Mouse (Mus musculus): Measurements from ENCODE around the gene Rnaseh2a. TPM values are rescaled to one million over a fixed set of nuclear protein-coding genes. Genes with fewer than 3 reads are reported as not detected.

Rnaseh2a gene
- total and polyA plus RNA-seq, 2 experiments = 17.1 to 28.3 TPM

DNA sequence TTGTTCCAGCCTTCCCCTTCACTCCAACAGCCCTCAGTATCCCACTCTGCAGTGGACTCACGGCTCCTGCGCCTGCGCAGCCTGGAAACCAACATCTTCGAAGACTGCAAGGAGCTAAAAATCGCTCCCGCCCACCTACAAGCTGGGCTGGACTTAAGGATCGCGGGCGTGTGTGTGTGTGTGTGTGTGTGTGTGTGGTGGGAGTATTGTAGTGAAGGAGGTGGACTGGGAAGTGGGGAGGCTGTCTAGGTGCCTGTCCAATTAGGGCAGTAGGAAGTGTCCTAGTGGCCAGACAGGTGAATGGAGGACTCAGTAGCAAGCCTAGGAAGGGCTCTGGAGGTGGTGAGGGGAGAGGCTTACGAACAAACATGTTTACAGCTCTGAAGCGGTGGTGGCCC lies 24.3 kb downstream of the Rnaseh2a start:
- peaks cover 19% of the 10 kb centered on the region for H3K27me3 ChIP-seq (ENCODE audit: control insufficient read depth, insufficient read depth, low read length)
- WGBS = 15% methylated on average over 11 of the region's 11 CpGs
- H3K79me2 ChIP-seq (ENCODE audit: control insufficient read depth, insufficient read depth, low read length) = no peaks in the 10 kb centered on the region
- no peak for DNase-seq (ENCODE audit: extremely low read depth, low read depth, low spot score)
- H3K27ac ChIP-seq (replicated peaks; ENCODE audit: insufficient read depth, low read depth, low read length) = no peak overlapping the region
- no peak overlapping the region for H3K4me3 ChIP-seq (ENCODE audit: insufficient read depth, low read depth, low read length)
- H3K36me3 ChIP-seq (ENCODE audit: control insufficient read depth, insufficient read depth, low read length) = no peaks in the 10 kb centered on the region
- H3K4me1 ChIP-seq (ENCODE audit: control insufficient read depth, insufficient read depth, low read length) = peaks cover 3% of the 10 kb centered on the region; the same call in 1 of the 2 replicates
- TF ChIP-seq POLR2A (IDR thresholded peaks at IDR 0.05; ENCODE audit: extremely low read depth, insufficient read depth, low read length) (no peak), CTCF (IDR thresholded peaks at IDR 0.05; ENCODE audit: low read depth, low read length) (no peak)
- no peak overlapping the region for H3K9ac ChIP-seq (ENCODE audit: low read depth, low read length)

DNA sequence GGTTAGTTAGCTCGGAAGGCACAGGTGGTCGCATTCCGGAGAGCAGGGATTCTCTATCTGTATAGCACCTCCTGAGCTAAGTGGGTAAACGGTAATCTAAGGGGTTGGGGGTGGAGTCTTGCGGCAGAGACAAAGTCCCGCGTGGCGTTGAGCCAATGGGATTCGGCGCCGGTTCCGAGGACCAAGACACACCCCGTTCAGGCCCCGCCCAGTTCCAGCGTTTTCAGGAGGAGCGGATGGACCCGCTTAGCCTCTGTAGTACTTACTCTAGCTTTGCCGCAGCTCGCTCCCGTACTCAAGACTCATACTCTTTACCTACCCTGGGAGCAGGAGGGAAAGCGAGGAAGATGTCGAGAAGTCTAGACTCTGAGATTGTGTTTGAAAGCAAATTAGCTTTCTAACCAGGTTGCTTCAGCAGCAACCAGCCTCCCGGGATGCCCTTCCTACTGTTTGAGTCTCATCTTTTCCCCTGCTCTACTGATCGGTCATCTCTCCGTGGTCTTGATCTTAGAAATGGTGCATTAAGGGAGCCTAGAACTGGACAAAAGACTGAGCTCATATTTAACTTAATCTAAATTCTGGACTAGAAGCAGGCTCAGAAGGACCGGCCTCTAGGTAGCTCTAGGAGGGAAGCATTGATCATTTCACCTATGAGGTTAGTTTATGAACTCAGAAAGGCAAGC lies 24.9 kb downstream of the Rnaseh2a start:
- Histone ChIP-seq H3K4me1 (ENCODE audit: control insufficient read depth, insufficient read depth, low read length) (peaks cover 3% of the 10 kb centered on the region; the same call in 1 of the 2 replicates), H3K4me3 (ENCODE audit: insufficient read depth, low read depth, low read length) (no peak overlapping the region), H3K27ac (replicated peaks; ENCODE audit: insufficient read depth, low read depth, low read length) (no peak overlapping the region), H3K79me2 (ENCODE audit: control insufficient read depth, insufficient read depth, low read length) (no peaks in the 10 kb centered on the region), H3K9ac (ENCODE audit: low read depth, low read length) (no peak overlapping the region), H3K36me3 (ENCODE audit: control insufficient read depth, insufficient read depth, low read length) (no peaks in the 10 kb centered on the region), H3K27me3 (ENCODE audit: control insufficient read depth, insufficient read depth, low read length) (peaks cover 19% of the 10 kb centered on the region)
- WGBS = 6% methylated on average over 26 of the region's 26 CpGs
- TF ChIP-seq POLR2A (IDR thresholded peaks at IDR 0.05; ENCODE audit: extremely low read depth, insufficient read depth, low read length) (no peak), CTCF (IDR thresholded peaks at IDR 0.05; ENCODE audit: low read depth, low read length) (no peak)
- DNase-seq (ENCODE audit: extremely low read depth, low read depth, low spot score) = peak; percentile 30

DNA sequence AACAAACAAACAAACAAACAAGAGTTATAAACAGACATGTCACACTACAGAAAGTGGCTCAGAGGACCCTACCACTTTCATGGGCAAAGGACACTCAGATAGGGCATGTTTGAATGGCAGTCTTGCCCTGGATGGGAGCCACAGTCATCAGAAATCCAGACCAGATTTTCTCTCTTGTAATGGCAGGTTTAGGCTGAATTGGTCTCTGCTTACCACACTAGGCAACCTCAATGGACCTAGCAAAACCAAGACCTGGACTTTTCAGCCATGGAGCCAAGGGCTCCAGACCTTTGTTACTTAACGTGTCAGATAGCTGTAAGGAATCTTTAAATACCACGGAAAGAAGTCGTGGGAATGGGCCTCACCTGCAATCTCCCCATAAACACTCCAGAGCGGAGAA lies 25.9 kb downstream of the Rnaseh2a start:
- 25% methylated on average over 4 of the region's 4 CpGs for WGBS
- no peak overlapping the region for H3K27ac ChIP-seq (replicated peaks; ENCODE audit: insufficient read depth, low read depth, low read length)
- TF ChIP-seq CTCF (IDR thresholded peaks at IDR 0.05; ENCODE audit: low read depth, low read length) = no peak
- no peak for TF ChIP-seq POLR2A (IDR thresholded peaks at IDR 0.05; ENCODE audit: extremely low read depth, insufficient read depth, low read length)
- H3K36me3 ChIP-seq (ENCODE audit: control insufficient read depth, insufficient read depth, low read length) = no peaks in the 10 kb centered on the region
- DNase-seq (ENCODE audit: extremely low read depth, low read depth, low spot score) = no peak
- peaks cover 3% of the 10 kb centered on the region; the same call in 1 of the 2 replicates for H3K4me1 ChIP-seq (ENCODE audit: control insufficient read depth, insufficient read depth, low read length)
- no peak overlapping the region for H3K9ac ChIP-seq (ENCODE audit: low read depth, low read length)
- no peak overlapping the region for H3K4me3 ChIP-seq (ENCODE audit: insufficient read depth, low read depth, low read length)
- H3K79me2 ChIP-seq (ENCODE audit: control insufficient read depth, insufficient read depth, low read length) = no peaks in the 10 kb centered on the region
- H3K27me3 ChIP-seq (ENCODE audit: control insufficient read depth, insufficient read depth, low read length) = peaks cover 19% of the 10 kb centered on the region

DNA sequence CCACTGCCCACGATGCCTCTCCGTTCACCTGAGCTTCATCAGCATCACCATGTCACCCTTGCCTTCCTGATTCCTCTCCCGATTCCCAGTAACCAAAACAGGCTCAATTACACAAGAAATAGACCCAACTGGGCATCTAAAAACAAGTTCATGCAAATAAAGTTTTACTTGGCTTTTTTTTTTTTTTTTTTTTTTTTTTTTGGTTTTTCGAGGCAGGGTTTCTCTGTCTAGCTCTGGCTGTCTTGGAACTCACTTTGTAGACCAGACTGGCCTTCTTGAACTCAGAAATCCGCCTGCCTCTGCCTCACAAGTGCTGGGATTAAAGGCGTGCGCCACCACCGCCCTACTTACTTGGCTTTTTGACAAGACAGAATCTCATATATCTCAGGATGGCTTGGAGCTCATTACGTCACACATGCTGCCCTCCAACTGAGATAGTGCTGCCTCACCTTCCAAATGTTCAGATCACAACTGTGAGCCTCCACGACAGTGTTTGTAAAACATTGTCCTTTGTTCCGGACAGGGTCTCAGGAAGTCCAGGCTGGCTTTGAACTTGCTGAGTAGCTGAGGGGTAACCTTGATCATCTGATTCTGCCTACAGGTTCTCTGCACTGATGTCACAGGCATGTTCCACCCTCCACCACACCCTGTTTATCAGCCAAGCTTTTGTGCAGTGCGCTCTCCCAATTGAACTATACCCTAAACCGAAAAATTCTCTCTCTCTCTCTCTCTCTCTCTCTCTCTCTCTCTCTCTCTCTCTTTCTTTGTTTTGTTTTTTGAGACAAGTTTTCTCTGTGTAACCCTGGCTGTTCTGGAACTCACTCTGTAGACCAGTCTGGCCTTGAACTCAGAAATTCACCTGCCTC lies 31.7 kb downstream of the Rnaseh2a start:
- H3K9ac ChIP-seq (ENCODE audit: low read depth, low read length) = no peak overlapping the region
- no peaks in the 10 kb centered on the region for H3K36me3 ChIP-seq (ENCODE audit: control insufficient read depth, insufficient read depth, low read length)
- H3K27me3 ChIP-seq (ENCODE audit: control insufficient read depth, insufficient read depth, low read length) = peaks cover 22% of the 10 kb centered on the region
- no peaks in the 10 kb centered on the region for H3K4me1 ChIP-seq (ENCODE audit: control insufficient read depth, insufficient read depth, low read length)
- H3K79me2 ChIP-seq (ENCODE audit: control insufficient read depth, insufficient read depth, low read length) = no peaks in the 10 kb centered on the region
- TF ChIP-seq POLR2A (IDR thresholded peaks at IDR 0.05; ENCODE audit: extremely low read depth, insufficient read depth, low read length) = no peak
- no peak for TF ChIP-seq CTCF (IDR thresholded peaks at IDR 0.05; ENCODE audit: low read depth, low read length)
- DNase-seq (ENCODE audit: extremely low read depth, low read depth, low spot score) = no peak
- 65% methylated on average over 13 of the region's 13 CpGs for WGBS
- no peak overlapping the region for H3K27ac ChIP-seq (replicated peaks; ENCODE audit: insufficient read depth, low read depth, low read length)
- H3K4me3 ChIP-seq (ENCODE audit: insufficient read depth, low read depth, low read length) = no peak overlapping the region

DNA sequence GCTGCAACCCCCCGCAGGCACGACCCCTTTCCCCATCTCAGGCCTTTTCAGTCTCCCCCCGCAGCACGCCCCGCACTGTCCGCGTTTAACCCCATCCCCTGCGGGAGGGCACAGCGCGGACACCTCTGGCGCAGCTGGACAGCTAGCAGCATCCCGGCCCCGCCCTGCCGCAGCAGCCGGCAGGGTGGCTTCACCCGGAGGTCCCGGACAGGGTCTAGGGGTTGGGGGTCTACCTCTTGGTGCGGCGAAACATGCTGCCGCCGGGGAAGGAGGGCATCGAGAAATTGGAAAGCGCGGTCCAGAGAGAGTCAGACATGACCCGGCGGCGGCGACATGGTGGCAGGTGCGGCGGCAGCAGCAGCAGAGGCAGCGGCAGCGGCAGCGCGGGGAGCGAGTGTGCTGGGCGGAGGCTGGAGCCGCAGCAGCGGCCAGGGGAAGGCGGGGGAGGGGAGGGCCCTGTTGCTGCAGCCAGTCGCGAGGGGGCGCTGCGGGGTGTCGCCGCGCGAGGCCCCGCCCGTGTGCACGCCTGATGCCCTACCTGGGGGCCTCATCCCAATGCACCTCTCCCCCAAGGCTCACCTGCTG lies 32.5 kb downstream of the Rnaseh2a start, which contains the start of gene Mast1:
Mast1 (minus strand) TSS at position 398 of the 585 bp plus-strand sequence.
- Histone ChIP-seq H3K36me3 (ENCODE audit: control insufficient read depth, insufficient read depth, low read length) (no peaks in the 10 kb centered on the region), H3K27me3 (ENCODE audit: control insufficient read depth, insufficient read depth, low read length) (peaks cover 22% of the 10 kb centered on the region), H3K27ac (replicated peaks; ENCODE audit: insufficient read depth, low read depth, low read length) (no peak within 1 kb of the TSS), H3K4me1 (ENCODE audit: control insufficient read depth, insufficient read depth, low read length) (no peaks in the 10 kb centered on the region), H3K9ac (ENCODE audit: low read depth, low read length) (no peak within 1 kb of the TSS), H3K4me3 (ENCODE audit: insufficient read depth, low read depth, low read length) (no peak within 1 kb of the TSS), H3K79me2 (ENCODE audit: control insufficient read depth, insufficient read depth, low read length) (no peaks in the 10 kb centered on the region)
- no peak for DNase-seq (ENCODE audit: extremely low read depth, low read depth, low spot score)
- 2% methylated on average over 48 of the region's 50 CpGs for WGBS
- TF ChIP-seq CTCF (IDR thresholded peaks at IDR 0.05; ENCODE audit: low read depth, low read length) = peak; percentile 74
- TF ChIP-seq POLR2A (IDR thresholded peaks at IDR 0.05; ENCODE audit: extremely low read depth, insufficient read depth, low read length) = no peak
